Mouse (Mus musculus): ENCODE data around the gene Akr1a1. TPM values are rescaled to one million over a fixed set of nuclear protein-coding genes. Genes with fewer than 3 reads are reported as not detected.

Gene Akr1a1
- total and polyA plus RNA-seq, 3 experiments: 373 to 533 (median 470) TPM

- Histone ChIP-seq H3K9ac (ENCODE audit: insufficient read depth, low read depth) (peak overlapping the region; percentile 42; the same call in 1 of the 2 replicates), H3K36me3 (replicated peaks in 1 of 2; ENCODE audit: control insufficient read depth in 1 of 2, insufficient read depth in 1 of 2, low read length in 1 of 2) (peaks cover 45 to 68% of the 10 kb centered on the region in 2 experiments)
Measured at GRCm38 (mm10) chr4:116689309-116689876, 37.9 kb upstream of the Akr1a1 start.

DNA sequence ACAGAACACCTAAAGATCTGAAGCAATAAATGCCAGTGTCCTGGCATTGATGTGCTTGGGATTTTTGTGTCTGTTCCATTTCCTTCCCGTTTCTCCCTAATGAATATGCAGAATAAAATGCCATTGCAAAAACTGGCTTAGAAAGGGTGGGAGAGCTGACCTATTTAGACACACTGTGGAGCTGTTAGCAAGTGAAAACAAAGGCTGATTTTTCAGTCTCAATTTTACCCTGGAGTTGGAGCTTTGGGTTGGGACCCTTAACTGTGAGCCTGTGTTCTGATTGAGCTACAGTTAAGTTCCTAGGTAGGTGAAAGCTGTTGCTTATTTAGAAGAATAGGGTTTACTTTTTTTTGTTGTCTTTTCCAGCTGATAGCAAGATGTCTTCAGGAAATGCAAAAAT, 35.6 kb upstream of the Akr1a1 start:
- DNase-seq (ENCODE audit: extremely low read depth): no peak
- dilution Hi-C loops (cut with MboI; ENCODE audit: extremely low pct_ligation_motif_present, extremely low pct_unique_long_range_greater_than_20kb, low sequenced_read_pairs): no loop called here
- peaks cover 30 to 48% of the 10 kb centered on the region in 2 experiments for H3K36me3 ChIP-seq (replicated peaks in 1 of 2; ENCODE audit: control insufficient read depth in 1 of 2, insufficient read depth in 1 of 2, low read length in 1 of 2)
- peak overlapping the region; percentile 95 for H3K4me2 ChIP-seq (ENCODE audit: insufficient read depth, low read depth, poor library complexity, severe bottlenecking)
- H3K9ac ChIP-seq (ENCODE audit: insufficient read depth, low read depth): peak overlapping the region; percentile 77
- H3K9me3 ChIP-seq (replicated peaks; ENCODE audit: low read length): no peaks in the 10 kb centered on the region
- H3K4me3 ChIP-seq (replicated peaks in 1 of 3; ENCODE audit: low read depth in 2 of 3, low read length in 2 of 3, poor library complexity in 1 of 3): peak overlapping the region; percentile 75 to 85 (median 75)
- H3K27ac ChIP-seq (ENCODE audit: insufficient read depth, low read depth): no peak overlapping the region
- in situ Hi-C loops (cut with MboI; ENCODE audit: low pct_ligation_motif_present, low pct_unique_long_range_greater_than_20kb, low sequenced_read_pairs): no loop called here
- no peaks in the 10 kb centered on the region for H3K27me3 ChIP-seq (replicated peaks)
- H3K4me1 ChIP-seq (ENCODE audit: control insufficient read depth in 1 of 2, insufficient read depth in 2 of 2): peaks cover 7 to 57% of the 10 kb centered on the region in 2 experiments; a peak in 3 of 4 replicates
- TF ChIP-seq SIN3A (IDR thresholded peaks at IDR 0.05; ENCODE audit: low read length) (no peak), MEF2A (IDR thresholded peaks at IDR 0.05; ENCODE audit: borderline replicate concordance, low read depth, low read length) (no peak), NELFE (IDR thresholded peaks at IDR 0.05; ENCODE audit: low read depth, low read length) (no peak), SMC3 (IDR thresholded peaks at IDR 0.05; ENCODE audit: low read depth, low read length) (no peak), CHD1 (IDR thresholded peaks at IDR 0.05; ENCODE audit: low read depth, low read length) (no peak), CTCF (conservative IDR thresholded peaks at IDR 0.05 in 1 of 2, IDR thresholded peaks at IDR 0.05 in 1 of 2; ENCODE audit: low read depth in 2 of 2, low read length in 2 of 2) (no peak), KAT2A (IDR thresholded peaks at IDR 0.05; ENCODE audit: insufficient replicate concordance, low read length) (no peak), NRF1 (IDR thresholded peaks at IDR 0.05; ENCODE audit: low read depth, low read length) (no peak), ZC3H11A (IDR thresholded peaks at IDR 0.05; ENCODE audit: low read depth, low read length) (no peak), TCF12 (IDR thresholded peaks at IDR 0.05; ENCODE audit: low read depth, low read length) (no peak), USF1 (IDR thresholded peaks at IDR 0.05; ENCODE audit: low read depth, low read length) (no peak), CHD2 (IDR thresholded peaks at IDR 0.05; ENCODE audit: low read length) (no peak), ZMIZ1 (IDR thresholded peaks at IDR 0.05; ENCODE audit: low read depth, low read length) (no peak), IRF4 (IDR thresholded peaks at IDR 0.05; ENCODE audit: low read depth, low read length) (no peak), MAFK (IDR thresholded peaks at IDR 0.05; ENCODE audit: insufficient replicate concordance, low read length) (no peak), GABPA (IDR thresholded peaks at IDR 0.05; ENCODE audit: insufficient replicate concordance, low read depth, low read length) (no peak), ELF1 (IDR thresholded peaks at IDR 0.05; ENCODE audit: low read depth, low read length) (no peak), MAZ (IDR thresholded peaks at IDR 0.05; ENCODE audit: low read depth, low read length) (no peak)
- H3K79me2 ChIP-seq (replicated peaks; ENCODE audit: control insufficient read depth, extremely low read depth, insufficient read depth, poor library complexity, severe bottlenecking): peaks cover 64% of the 10 kb centered on the region

More at GRCm38 (mm10) chr4:116689309-116689876, 37.9 kb upstream of the Akr1a1 start:
- TF ChIP-seq POLR2AphosphoS2 (IDR thresholded peaks at IDR 0.05; ENCODE audit: low read depth, low read length): no peak
- peak; percentile 78; the same call in 1 of the 2 replicates for TF ChIP-seq MAFK (IDR thresholded peaks at IDR 0.05; ENCODE audit: insufficient replicate concordance, low read length)
- peak; percentile 45; the same call in 1 of the 2 replicates for TF ChIP-seq MXI1 (IDR thresholded peaks at IDR 0.05; ENCODE audit: low read depth, low read length)
- TF ChIP-seq ZKSCAN1 (IDR thresholded peaks at IDR 0.05; ENCODE audit: borderline replicate concordance, low read depth, low read length): no peak
- TF ChIP-seq MAZ (IDR thresholded peaks at IDR 0.05; ENCODE audit: low read depth, low read length): no peak
- no peak for TF ChIP-seq MEF2A (IDR thresholded peaks at IDR 0.05; ENCODE audit: borderline replicate concordance, low read depth, low read length)
- TF ChIP-seq CTCF (conservative IDR thresholded peaks at IDR 0.05 in 1 of 2, IDR thresholded peaks at IDR 0.05 in 1 of 2; ENCODE audit: low read depth in 2 of 2, low read length in 2 of 2): no peak
- no peak for TF ChIP-seq USF2 (conservative IDR thresholded peaks at IDR 0.05; ENCODE audit: low read depth, low read length)
- 0 out of 2 replicates have a peak, but pooled peaks have one; percentile 20 for TF ChIP-seq IRF4 (IDR thresholded peaks at IDR 0.05; ENCODE audit: low read depth, low read length)
- TF ChIP-seq USF1 (IDR thresholded peaks at IDR 0.05; ENCODE audit: low read depth, low read length): no peak
- no peak for TF ChIP-seq ZC3H11A (IDR thresholded peaks at IDR 0.05; ENCODE audit: low read depth, low read length)
- H3K27me3 ChIP-seq (replicated peaks): no peaks in the 10 kb centered on the region
- in situ Hi-C loops (cut with MboI; ENCODE audit: low pct_ligation_motif_present, low pct_unique_long_range_greater_than_20kb, low sequenced_read_pairs) (no loop called here), dilution Hi-C loops (cut with MboI; ENCODE audit: extremely low pct_ligation_motif_present, extremely low pct_unique_long_range_greater_than_20kb, low sequenced_read_pairs) (no loop called here)
- H3K27ac ChIP-seq (ENCODE audit: insufficient read depth, low read depth): no peak overlapping the region
- H3K4me2 ChIP-seq (ENCODE audit: insufficient read depth, low read depth, poor library complexity, severe bottlenecking): peak overlapping the region; percentile 88
- H3K9me3 ChIP-seq (replicated peaks; ENCODE audit: low read length): no peaks in the 10 kb centered on the region
- peaks cover 7 to 47% of the 10 kb centered on the region in 2 experiments; a peak in 3 of 4 replicates for H3K4me1 ChIP-seq (ENCODE audit: control insufficient read depth in 1 of 2, insufficient read depth in 2 of 2)
- peaks cover 82% of the 10 kb centered on the region for H3K79me2 ChIP-seq (replicated peaks; ENCODE audit: control insufficient read depth, extremely low read depth, insufficient read depth, poor library complexity, severe bottlenecking)
- DNase-seq (ENCODE audit: extremely low read depth): no peak
- peak overlapping the region in 2 of 3 experiments; percentile 35 for H3K4me3 ChIP-seq (replicated peaks in 1 of 3; ENCODE audit: low read depth in 2 of 3, low read length in 2 of 3, poor library complexity in 1 of 3)

Data from CH12.LX (cell line).